Comparison of ENCODE assay signal across 35 mouse cellular contexts in genomic region chrX:130874157-130874556, GRCm38 (mm10).
"Had no signal": no experiment of that assay in that cellular context is flagged by ENCODE, and none has a peak within 500 bp of the region (broad histone marks: within the 10 kb centered on the region; RNA-seq: fewer than 3 reads in every experiment).

No protein-coding gene starts in this region.

- H3K4me3 ChIP-seq: heart, embryonic 12.5 days; heart, embryonic 13.5 days; heart, embryonic 15.5 days; hindbrain, embryonic 10.5 days; hindbrain, embryonic 12.5 days; hindbrain, embryonic 13.5 days; hindbrain, embryonic 15.5 days; intestine, embryonic 15.5 days; kidney, embryonic 15.5 days; layer of hippocampus, adult 2 months; left cerebral cortex, adult 2 months had no signal

- H3K9me3 ChIP-seq: heart, embryonic 12.5 days; heart, embryonic 13.5 days; heart, embryonic 15.5 days; hindbrain, embryonic 10.5 days; hindbrain, embryonic 12.5 days; hindbrain, embryonic 13.5 days; hindbrain, embryonic 15.5 days; intestine, embryonic 15.5 days; kidney, embryonic 15.5 days had no signal

- H3K4me2 ChIP-seq: heart, embryonic 11.5 days; heart, embryonic 12.5 days; heart, embryonic 13.5 days; heart, embryonic 15.5 days; hindbrain, embryonic 12.5 days; hindbrain, embryonic 13.5 days; hindbrain, embryonic 14.5 days; hindbrain, embryonic 15.5 days; intestine, embryonic 15.5 days; kidney, embryonic 15.5 days had no signal

- H3K27me3 ChIP-seq: heart, embryonic 12.5 days; heart, embryonic 13.5 days; heart, embryonic 15.5 days; hindbrain, embryonic 12.5 days; hindbrain, embryonic 13.5 days; hindbrain, embryonic 15.5 days; intestine, embryonic 15.5 days; kidney, embryonic 15.5 days had no signal

- H3K36me3 ChIP-seq: heart, embryonic 12.5 days; heart, embryonic 13.5 days; heart, embryonic 15.5 days; hindbrain, embryonic 10.5 days; hindbrain, embryonic 12.5 days; hindbrain, embryonic 13.5 days; hindbrain, embryonic 15.5 days; intestine, embryonic 15.5 days; kidney, embryonic 15.5 days had no signal

- H3K4me1 ChIP-seq: heart, embryonic 12.5 days; heart, embryonic 13.5 days; heart, embryonic 15.5 days; hindbrain, embryonic 10.5 days; hindbrain, embryonic 12.5 days; hindbrain, embryonic 13.5 days; hindbrain, embryonic 15.5 days; intestine, embryonic 15.5 days; kidney, embryonic 15.5 days had no signal

- H3K27ac ChIP-seq: heart, embryonic 13.5 days; heart, embryonic 15.5 days; hindbrain, embryonic 10.5 days; hindbrain, embryonic 12.5 days; hindbrain, embryonic 13.5 days; hindbrain, embryonic 14.5 days; hindbrain, embryonic 15.5 days; hindbrain, postnatal 0 days; intestine, embryonic 15.5 days; kidney, embryonic 15.5 days; kidney, postnatal 0 days; layer of hippocampus, adult 2 months; left cerebral cortex, adult 2 months had no signal

- DNase-seq: heart, postnatal 10 days; heart, postnatal 14 days; heart, postnatal 36 days; heart, postnatal 4 days; kidney, adult 11 months; kidney, adult 18-20 months; kidney, adult 2 months; kidney, adult 8-10 months; kidney, adult 9 months; kidney, postnatal 10 days; kidney, postnatal 14 days; kidney, postnatal 25 days; kidney, postnatal 36 days; kidney, postnatal 4 days; layer of hippocampus, adult 9-11 months; layer of hippocampus, postnatal 36 days had no signal

- H3K9ac ChIP-seq: heart, embryonic 12.5 days; heart, embryonic 13.5 days; heart, embryonic 15.5 days; hindbrain, embryonic 12.5 days; hindbrain, embryonic 13.5 days; hindbrain, embryonic 14.5 days; hindbrain, embryonic 15.5 days; intestine, embryonic 15.5 days; kidney, embryonic 15.5 days had no signal

- ATAC-seq: hindbrain, embryonic 16.5 days; hindbrain, postnatal 0 days; inflammation-experienced regulatory T-cells, adult 6 months; intestine, embryonic 15.5 days; intestine, embryonic 16.5 days; intestine, postnatal 0 days had no signal
